Mouse (Mus musculus): ENCODE data around the gene Sgce. TPM values are rescaled to one million over a fixed set of nuclear protein-coding genes. Genes with fewer than 3 reads are reported as not detected.
A peak's percentile ranks its signal among the peaks of the same experiment; 100 is the strongest.
"Not testable (repeated sequence)": the region's sequence is repeated elsewhere in the genome, so short reads cannot be mapped to it uniquely, and the experiment has no call there.

Gene Sgce
- polyA plus RNA-seq (2012; rRNA removed): 39.6 and 43.4 TPM in 2 replicates

DNA sequence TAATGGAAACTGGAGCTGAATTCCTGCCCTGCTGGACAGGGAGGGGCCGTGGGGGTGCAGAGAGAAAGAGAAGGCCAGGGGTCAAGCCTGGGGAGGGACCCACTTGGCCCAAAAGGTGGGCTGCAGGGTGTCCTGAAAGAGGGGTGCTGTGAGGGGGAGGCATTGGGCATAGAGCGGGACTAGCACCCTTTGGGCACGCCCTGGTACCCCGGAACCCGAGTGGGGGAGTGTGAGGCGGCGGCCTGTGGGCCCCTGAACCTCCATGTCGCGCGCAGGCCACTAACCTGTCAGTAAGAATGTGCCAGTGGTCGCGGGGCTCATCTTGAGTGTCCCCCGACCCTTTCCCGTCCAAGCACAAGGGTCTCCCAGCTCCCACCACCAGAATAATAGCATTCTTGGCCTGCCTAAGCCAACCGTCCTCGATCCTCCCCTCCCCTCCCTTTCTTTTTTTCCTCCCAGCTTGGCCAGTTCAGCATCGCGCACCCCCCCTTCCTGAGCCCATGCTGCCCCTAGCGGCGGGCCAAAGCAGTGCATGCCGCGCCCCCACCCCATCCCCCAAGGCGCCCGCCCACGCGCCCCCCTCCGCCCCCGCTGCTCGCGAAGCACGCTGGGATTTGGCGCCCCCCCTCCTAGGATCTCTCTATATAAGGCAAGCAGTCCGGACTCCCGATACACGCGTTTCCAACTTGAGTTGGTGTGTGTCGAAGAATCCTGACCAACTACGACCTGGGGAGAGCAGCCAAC, at the start of gene Sgce, which contains the start of gene Peg10:
Gene Sgce (minus strand): TSS at position 512 of the 744 bp plus-strand sequence.
Gene Peg10 (plus strand): TSS at position 611 of the 744 bp plus-strand sequence.
- peak; percentile 71 for TF ChIP-seq CTCF (IDR thresholded peaks at IDR 0.05; ENCODE audit: borderline replicate concordance, extremely low read depth, insufficient read depth, insufficient read length)
- TF ChIP-seq POLR2A (IDR thresholded peaks at IDR 0.05; ENCODE audit: borderline replicate concordance, extremely low read depth, insufficient read depth, insufficient read length, poor library complexity, severe bottlenecking): peak; percentile 34; the same call in 1 of the 2 replicates
- peak; percentile 94 for DNase-seq (ENCODE audit: low read depth)

- no peak for TF ChIP-seq POLR2A (IDR thresholded peaks at IDR 0.05; ENCODE audit: borderline replicate concordance, extremely low read depth, insufficient read depth, insufficient read length, poor library complexity, severe bottlenecking)
- no peak for TF ChIP-seq CTCF (IDR thresholded peaks at IDR 0.05; ENCODE audit: borderline replicate concordance, extremely low read depth, insufficient read depth, insufficient read length)
Measured at GRCm38 (mm10) chr6:4796281-4796680, 49.3 kb upstream of the Sgce start.

GRCm38 (mm10) chr6:4762252-4762651, 15.2 kb upstream of the Sgce start:
- no peak for TF ChIP-seq POLR2A (IDR thresholded peaks at IDR 0.05; ENCODE audit: borderline replicate concordance, extremely low read depth, insufficient read depth, insufficient read length, poor library complexity, severe bottlenecking)
- no peak for TF ChIP-seq CTCF (IDR thresholded peaks at IDR 0.05; ENCODE audit: borderline replicate concordance, extremely low read depth, insufficient read depth, insufficient read length)
- no peak for DNase-seq (ENCODE audit: low read depth)

More at GRCm38 (mm10) chr6:4796281-4796680, 49.3 kb upstream of the Sgce start:
- no peak for DNase-seq (ENCODE audit: low read depth)

- not testable (repeated sequence) for DNase-seq (ENCODE audit: low read depth)
Measured at GRCm38 (mm10) chr6:4761415-4762142, 14.6 kb upstream of the Sgce start.

DNA sequence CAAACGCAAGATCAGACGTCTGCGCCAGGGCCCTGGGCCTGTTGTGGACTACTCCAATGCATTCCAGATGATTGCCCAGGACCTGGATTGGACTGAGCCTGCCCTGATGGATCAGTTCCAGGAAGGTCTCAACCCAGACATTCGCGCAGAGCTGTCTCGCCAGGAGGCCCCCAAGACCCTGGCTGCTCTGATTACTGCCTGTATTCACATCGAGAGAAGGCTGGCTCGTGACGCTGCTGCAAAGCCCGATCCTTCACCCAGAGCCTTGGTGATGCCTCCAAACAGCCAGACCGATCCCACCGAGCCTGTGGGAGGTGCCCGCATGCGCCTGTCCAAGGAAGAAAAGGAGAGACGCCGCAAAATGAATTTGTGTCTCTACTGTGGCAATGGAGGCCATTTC, 7.9 kb upstream of the Sgce start:
- no peak for TF ChIP-seq POLR2A (IDR thresholded peaks at IDR 0.05; ENCODE audit: borderline replicate concordance, extremely low read depth, insufficient read depth, insufficient read length, poor library complexity, severe bottlenecking)
- TF ChIP-seq CTCF (IDR thresholded peaks at IDR 0.05; ENCODE audit: borderline replicate concordance, extremely low read depth, insufficient read depth, insufficient read length): no peak
- DNase-seq (ENCODE audit: low read depth): no peak

GRCm38 (mm10) chr6:4754286-4754685, 7.3 kb upstream of the Sgce start:
- TF ChIP-seq POLR2A (IDR thresholded peaks at IDR 0.05; ENCODE audit: borderline replicate concordance, extremely low read depth, insufficient read depth, insufficient read length, poor library complexity, severe bottlenecking) (no peak), CTCF (IDR thresholded peaks at IDR 0.05; ENCODE audit: borderline replicate concordance, extremely low read depth, insufficient read depth, insufficient read length) (no peak)
- no peak for DNase-seq (ENCODE audit: low read depth)

GRCm38 (mm10) chr6:4751355-4751754, 4.3 kb upstream of the Sgce start:
- TF ChIP-seq CTCF (IDR thresholded peaks at IDR 0.05; ENCODE audit: borderline replicate concordance, extremely low read depth, insufficient read depth, insufficient read length) (no peak), POLR2A (IDR thresholded peaks at IDR 0.05; ENCODE audit: borderline replicate concordance, extremely low read depth, insufficient read depth, insufficient read length, poor library complexity, severe bottlenecking) (no peak)
- no peak for DNase-seq (ENCODE audit: low read depth)

DNA sequence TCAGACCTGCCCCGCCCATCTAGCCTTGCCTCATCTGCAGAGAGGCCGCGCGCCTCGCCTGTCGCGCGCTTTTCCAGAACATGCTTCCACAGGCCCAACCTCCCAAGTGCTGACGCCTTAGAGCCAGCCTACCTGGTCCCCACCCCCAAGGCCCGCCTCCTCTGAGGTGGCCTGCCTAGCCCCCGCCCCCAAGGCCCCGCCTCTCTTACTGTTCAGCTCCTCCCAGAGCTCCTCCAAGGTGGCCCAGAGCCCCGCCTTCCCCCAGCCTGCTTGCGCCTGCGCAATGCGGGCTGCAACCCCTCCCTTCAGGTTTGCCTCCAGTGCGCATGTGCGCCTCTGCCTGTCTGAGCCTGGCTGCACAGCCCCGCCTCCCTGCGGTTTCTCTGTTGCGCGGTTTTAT, 2.1 kb upstream of the Sgce start:
- peak; percentile 98 for DNase-seq (ENCODE audit: low read depth)
- TF ChIP-seq POLR2A (IDR thresholded peaks at IDR 0.05; ENCODE audit: borderline replicate concordance, extremely low read depth, insufficient read depth, insufficient read length, poor library complexity, severe bottlenecking): no peak
- TF ChIP-seq CTCF (IDR thresholded peaks at IDR 0.05; ENCODE audit: borderline replicate concordance, extremely low read depth, insufficient read depth, insufficient read length): no peak

DNA sequence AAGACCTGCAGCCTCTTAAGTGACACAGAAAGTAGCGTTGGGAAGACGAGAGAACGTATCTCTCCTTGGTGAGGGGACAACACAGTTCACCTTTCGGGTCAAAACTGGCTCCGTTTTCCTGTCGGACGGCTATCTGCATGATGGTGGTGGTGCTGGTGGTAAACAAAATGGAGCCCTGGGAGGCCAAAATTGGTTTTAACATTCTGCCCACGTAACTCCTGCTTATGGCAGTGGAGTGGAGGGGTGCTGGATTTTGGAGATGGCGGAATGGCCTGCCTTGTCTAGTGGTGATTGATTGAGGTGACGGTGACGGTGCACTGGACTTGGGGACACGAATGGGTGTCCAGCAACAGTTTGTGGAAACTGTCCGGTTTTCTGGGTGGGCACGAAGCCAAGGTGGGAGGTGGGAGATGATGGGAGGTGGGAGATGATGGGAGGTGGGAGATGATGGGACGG, 1.5 kb upstream of the Sgce start:
- TF ChIP-seq CTCF (IDR thresholded peaks at IDR 0.05; ENCODE audit: borderline replicate concordance, extremely low read depth, insufficient read depth, insufficient read length) (no peak), POLR2A (IDR thresholded peaks at IDR 0.05; ENCODE audit: borderline replicate concordance, extremely low read depth, insufficient read depth, insufficient read length, poor library complexity, severe bottlenecking) (no peak)
- DNase-seq (ENCODE audit: low read depth): peak; percentile 74

- peak; percentile 91 for DNase-seq (ENCODE audit: low read depth)
- TF ChIP-seq POLR2A (IDR thresholded peaks at IDR 0.05; ENCODE audit: borderline replicate concordance, extremely low read depth, insufficient read depth, insufficient read length, poor library complexity, severe bottlenecking): no peak
- no peak for TF ChIP-seq CTCF (IDR thresholded peaks at IDR 0.05; ENCODE audit: borderline replicate concordance, extremely low read depth, insufficient read depth, insufficient read length)
Measured at GRCm38 (mm10) chr6:4747677-4748505, 884 bp upstream of the Sgce start.

Data from brain, embryonic 14.5 days (tissue).